Mouse (Mus musculus) R1 (cell line): ENCODE results near the gene 1700019D03Rik.
A peak's percentile ranks its signal among the peaks of the same experiment; 100 is the strongest.

Experiments used
- DNase-seq: peaks from one replicate; pipeline ENCODE4 v3.0.0-alpha.2; 2018; ENCODE audit warnings: low read depth, low spot score

Gene 1700019D03Rik

DNA sequence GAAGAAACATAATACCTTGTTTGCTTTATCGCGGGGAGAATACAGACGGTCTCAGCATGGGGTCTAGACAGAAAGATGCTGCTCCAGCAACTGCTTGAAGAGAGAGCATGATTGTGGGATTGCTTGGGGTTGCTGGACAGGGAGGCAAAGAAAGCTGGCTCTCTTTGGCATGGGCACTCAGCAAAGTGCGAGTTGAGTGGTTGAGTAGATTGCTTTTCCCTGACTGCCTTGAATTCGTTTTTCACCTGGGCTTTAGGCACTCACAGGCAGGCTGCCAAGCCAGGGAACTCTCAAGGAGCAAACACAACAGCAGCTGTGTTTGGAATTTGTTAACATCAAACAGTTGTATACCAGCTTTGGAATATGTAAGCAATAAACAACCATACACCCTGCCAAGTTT is at the start of gene 1700019D03Rik:
1700019D03Rik (minus strand) TSS at position 101 of the 400 bp plus-strand sequence.
- no peak for DNase-seq

DNA sequence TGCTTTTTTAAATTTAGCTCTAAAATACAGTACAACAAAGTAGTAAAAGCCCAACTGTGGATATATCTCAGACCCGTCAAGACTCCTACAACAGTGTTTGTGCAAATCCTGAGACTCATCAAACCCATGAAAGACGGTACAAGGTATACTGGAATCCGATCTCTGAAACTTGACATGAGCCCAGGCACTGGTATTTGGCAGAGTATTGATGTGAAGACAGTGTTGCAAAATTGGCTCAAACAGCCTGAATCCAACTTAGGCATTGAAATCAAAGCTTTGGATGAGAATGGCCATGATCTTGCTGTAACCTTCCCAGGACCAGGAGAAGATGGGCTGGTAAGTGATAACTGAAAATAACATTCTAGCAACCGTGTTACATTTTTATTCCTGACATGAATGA is 43.9 kb upstream of the 1700019D03Rik start:
- DNase-seq: no peak

DNA sequence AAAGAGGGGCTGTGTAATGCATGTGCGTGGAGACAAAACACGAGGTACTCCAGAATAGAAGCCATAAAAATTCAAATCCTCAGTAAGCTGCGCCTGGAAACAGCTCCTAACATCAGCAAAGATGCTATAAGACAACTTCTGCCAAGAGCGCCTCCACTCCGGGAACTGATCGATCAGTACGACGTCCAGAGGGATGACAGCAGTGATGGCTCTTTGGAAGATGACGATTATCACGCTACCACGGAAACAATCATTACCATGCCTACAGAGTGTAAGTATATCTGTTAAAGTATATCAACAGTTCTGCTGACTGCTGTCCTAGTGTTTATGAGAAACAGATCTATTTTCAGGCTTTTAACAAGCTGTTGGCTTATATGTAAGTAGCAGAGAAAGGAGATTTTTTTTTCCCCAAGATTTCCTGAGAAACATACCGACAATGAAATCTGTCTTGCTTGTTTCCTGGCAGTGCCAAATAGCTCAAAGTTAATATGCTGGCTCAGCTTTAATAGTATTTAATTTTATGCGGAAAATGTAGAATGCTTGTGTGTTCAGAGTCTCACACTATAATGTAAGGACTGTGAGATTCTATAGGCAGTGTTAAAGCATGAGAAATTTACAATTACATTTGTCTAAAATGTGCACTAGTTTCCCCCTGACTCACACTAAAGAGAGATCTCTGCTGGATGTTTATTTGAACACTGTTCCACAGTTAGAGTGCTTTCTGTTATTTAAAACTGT is 42.1 kb upstream of the 1700019D03Rik start:
- no peak for DNase-seq

- no peak for DNase-seq
These were observed 41.4 kb upstream of the 1700019D03Rik start, which contains the start of gene Mstn for GRCm38 (mm10) chr1:53061340-53061739. Gene Mstn (plus strand): TSS chr1:53061640.

- no peak for DNase-seq
These were observed 40.5 kb upstream of the 1700019D03Rik start for GRCm38 (mm10) chr1:53060499-53060898.

DNA sequence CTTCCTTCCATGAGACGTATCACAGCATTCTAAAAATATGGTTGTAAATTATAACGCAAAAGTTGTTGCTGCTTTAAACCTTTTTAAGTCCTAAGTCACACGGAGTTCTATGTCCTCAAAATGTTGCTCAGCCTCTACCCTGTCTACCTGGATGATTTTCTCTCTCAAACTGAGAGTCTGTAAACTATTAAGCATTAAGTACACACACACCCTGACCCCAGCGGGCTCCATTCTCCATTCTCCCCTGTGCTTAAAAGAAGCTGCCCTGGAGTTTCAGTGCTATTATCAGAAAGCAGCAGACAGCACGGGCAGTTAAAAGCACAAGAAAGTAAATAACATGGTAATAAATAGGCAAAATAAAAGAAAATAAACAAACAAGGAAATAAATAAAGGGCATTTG is 39.1 kb upstream of the 1700019D03Rik start:
- no peak for DNase-seq

GRCm38 (mm10) chr1:53053087-53054022 is 33.4 kb upstream of the 1700019D03Rik start:
- DNase-seq: peak; percentile 48

GRCm38 (mm10) chr1:53049763-53050427 is 29.9 kb upstream of the 1700019D03Rik start:
- no peak for DNase-seq

DNA sequence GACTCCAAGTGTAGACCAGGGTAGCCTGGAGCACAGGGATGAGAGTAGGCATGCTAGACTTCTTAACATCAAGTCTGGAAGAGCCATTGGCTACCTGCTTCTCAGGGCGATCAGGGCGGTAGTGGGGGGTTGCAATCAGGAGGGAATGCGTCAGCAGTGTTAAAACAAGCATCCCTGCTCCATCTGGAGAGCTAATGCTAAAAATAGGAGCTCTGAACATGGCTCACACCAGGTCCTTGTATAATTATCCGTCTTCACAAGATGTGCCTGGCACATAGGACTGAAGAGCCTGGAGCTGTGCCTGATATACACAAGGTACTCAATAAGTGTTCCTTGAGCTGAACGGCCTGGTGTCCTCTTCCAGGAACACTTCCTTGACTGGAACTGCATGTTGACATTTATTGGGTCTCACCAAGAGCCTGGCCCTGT is 17.5 kb upstream of the 1700019D03Rik start:
- DNase-seq: no peak

DNA sequence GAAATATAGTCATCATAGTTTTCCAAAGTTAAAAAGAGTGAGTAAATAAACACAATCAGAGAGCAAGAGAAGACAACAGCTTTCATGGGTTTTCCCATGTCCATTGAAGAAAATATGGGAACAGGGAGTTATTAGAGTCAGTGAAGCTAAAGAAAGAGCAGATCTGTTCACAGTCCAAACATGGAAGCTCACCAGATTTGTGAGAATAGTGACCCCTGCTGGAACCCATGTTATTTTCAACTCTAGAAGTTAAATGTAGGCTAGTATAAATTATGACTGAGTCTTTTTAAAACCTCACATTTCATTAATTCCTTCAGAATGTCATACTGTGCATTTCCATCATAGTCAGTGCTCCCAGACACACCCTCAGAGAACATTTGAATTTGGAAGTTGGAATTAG is 12.6 kb upstream of the 1700019D03Rik start:
- DNase-seq: peak; percentile 46

DNA sequence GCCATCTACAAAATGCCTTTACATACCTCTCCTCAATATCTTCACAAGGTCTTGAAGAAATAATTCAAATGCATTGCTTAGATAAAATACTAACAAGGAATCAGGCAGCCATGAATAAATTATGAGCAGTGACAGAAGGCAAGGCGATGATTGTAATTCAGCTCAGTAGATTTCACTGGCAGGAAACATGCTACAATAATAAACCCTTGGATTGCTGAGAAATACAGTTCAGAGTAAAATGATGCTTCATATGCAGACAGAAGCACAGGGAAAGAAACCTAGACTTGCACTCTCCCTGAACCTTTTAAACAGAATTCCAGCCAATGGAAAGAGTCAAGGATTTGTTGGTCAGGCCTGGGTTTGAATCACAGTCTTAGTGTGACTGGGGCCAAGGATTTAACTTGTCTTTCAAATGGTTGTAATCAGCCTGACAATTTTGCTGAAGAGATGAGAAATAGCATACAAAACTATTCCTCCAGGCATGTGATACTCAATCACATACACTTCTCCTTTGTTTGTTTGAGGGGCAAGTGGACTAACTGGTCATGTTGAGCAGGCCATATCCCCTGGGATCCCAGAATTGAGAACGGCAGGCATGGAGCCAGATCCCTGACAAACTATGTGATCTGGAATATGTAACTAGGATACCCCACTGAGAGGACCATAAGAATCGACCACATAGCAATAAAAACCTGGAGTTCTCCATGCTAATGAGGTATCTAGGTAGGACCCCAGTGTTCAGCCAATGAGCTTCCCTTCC is 1.1 kb downstream of the 1700019D03Rik start:
- no peak for DNase-seq

- DNase-seq: no peak
These were observed 4.4 kb downstream of the 1700019D03Rik start for GRCm38 (mm10) chr1:53015606-53016005.

DNA sequence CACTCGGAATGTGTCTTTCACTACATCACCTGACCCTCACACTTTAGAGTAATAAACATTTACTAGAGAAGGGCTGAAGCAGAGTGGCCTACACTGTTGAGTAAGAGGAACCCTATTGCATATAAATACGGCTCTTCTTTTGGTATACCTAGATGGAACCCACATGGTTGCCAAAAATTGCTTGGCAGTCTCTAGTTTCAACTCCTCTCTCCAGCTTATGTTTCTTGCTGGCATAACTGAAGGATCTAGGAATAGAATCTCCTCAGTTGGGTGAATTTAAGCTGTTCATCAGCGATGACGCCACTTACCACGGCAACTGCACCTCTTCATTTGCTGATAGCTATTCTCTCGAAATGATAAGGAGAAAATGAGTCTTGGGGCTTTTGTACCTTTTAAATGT is 5.3 kb downstream of the 1700019D03Rik start:
- no peak for DNase-seq

DNA sequence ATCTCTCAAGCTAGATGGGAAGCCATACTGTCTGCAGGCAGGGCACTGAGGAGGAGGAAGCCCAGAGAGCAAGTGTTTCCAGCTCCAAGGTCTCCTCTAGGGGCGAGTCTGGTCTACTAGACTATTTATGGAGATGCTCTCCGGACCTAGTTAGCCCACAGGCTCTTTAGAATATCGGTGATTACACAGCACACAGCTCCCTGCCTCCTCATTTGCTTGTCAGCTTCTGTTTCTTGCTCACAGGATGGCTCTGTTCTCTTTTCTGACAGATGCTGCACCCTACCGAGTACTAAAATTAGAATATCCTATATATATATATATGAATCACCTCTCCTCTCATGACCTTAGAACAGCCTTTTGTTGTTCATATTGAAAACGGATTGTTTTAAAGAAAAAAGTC is 33.3 kb downstream of the 1700019D03Rik start:
- DNase-seq: no peak

GRCm38 (mm10) chr1:52973198-52973597 is 46.8 kb downstream of the 1700019D03Rik start:
- no peak for DNase-seq

GRCm38 (mm10) chr1:52971881-52972503 is 48.0 kb downstream of the 1700019D03Rik start:
- DNase-seq: no peak

DNA sequence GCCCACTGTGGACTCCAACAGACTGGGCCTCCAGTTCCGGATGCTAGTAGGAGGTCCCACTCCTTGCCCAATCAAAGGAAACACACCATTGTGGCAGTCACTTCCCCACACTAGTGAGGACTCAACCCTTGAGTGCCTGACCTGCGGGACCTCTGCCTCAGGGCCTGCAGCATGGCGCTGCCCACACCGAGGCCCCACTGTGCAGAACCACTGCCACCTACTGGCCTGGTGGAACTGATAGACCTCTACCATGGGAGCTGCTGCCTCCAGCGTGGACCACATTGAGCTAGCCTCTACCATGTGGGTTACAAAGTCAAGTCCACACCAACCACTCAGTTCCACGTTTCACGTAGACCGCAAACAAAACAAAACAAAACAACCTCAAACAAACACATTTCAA is 55.4 kb downstream of the 1700019D03Rik start:
- peak; percentile 75 for DNase-seq

GRCm38 (mm10) chr1:52963097-52963496 is 56.9 kb downstream of the 1700019D03Rik start:
- no peak for DNase-seq

DNA sequence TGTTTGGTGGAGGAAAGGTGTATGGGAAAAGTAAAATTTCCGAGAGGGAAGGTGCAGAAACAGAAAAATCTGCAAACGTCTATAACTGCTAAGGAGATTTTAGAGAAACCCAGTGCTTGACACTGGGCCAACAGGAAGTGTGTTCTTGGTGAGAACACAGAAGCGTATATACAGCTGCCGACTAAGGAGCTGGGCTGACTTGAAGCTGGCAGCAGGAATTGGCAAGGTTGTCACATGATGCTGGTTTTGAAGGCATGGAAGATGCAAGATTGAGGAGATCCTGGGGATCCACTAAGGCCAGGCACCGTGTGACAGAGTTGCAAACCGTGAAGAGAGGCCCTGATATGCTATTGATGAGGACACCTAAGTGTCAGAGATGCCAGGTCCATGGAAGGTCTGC is 59.8 kb downstream of the 1700019D03Rik start:
- no peak for DNase-seq

- no peak for DNase-seq
These were observed 63.2 kb downstream of the 1700019D03Rik start for GRCm38 (mm10) chr1:52956746-52957145.

DNA sequence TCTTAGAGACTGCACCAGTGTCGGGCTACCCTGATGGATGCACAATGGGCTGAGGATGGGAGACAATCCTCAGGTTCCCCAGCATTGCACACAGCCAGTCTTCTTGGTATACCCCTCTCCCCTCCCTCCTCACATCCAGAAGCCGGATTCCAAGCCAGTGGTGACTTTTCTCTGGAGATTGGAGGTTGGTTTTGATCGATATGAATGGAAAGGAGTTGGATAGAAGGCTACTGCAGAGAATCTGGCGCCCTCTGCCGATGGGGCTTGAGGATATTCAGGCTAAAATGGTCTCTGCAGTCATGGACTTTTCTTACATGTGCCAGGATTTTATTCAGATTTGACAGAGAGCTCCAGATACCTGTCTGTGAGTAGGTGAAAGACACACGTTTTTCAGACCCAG is 64.9 kb downstream of the 1700019D03Rik start:
- peak; percentile 85 for DNase-seq
